Mouse (Mus musculus) ES-Bruce4 (cell line): Measurements from ENCODE around the gene Mrps16. TPM values are rescaled to one million over a fixed set of nuclear protein-coding genes. Genes with fewer than 3 reads are reported as not detected.
A peak's percentile ranks its signal among the peaks of the same experiment; 100 is the strongest.

Experiments
- H3K27ac ChIP-seq: 2 replicates; pipeline ENCODE4 v1.5.1; 2012; ENCODE audit warnings: low read length, inconsistent platforms; ENCODE audit not compliant: insufficient read depth
- H3K27me3 ChIP-seq: 2 replicates; pipeline ENCODE4 v1.6.1; 2012; ENCODE audit warnings: mild to moderate bottlenecking, low read length, inconsistent platforms; ENCODE audit not compliant: control insufficient read depth, poor library complexity, insufficient read depth, severe bottlenecking
- H3K36me3 ChIP-seq: 2 replicates; pipeline ENCODE4 v1.6.1; 2012; ENCODE audit warnings: inconsistent platforms, mild to moderate bottlenecking, low read length, moderate library complexity; ENCODE audit not compliant: control insufficient read depth, poor library complexity, insufficient read depth, severe bottlenecking
- H3K4me1 ChIP-seq: one replicate; pipeline ENCODE4 v1.8.1; 2011; ENCODE audit warnings: low read length; ENCODE audit not compliant: control insufficient read depth, insufficient read depth
- H3K4me3 ChIP-seq: 2 replicates; pipeline ENCODE4 v1.5.1; 2011; ENCODE audit warnings: low read depth, mild to moderate bottlenecking, low read length
- H3K9ac ChIP-seq: 2 replicates; pipeline ENCODE4 v1.6.1; 2012; ENCODE audit warnings: low read depth, mild to moderate bottlenecking, inconsistent platforms; ENCODE audit not compliant: poor library complexity, severe bottlenecking
- H3K9me3 ChIP-seq: replicated peaks from 2 replicates; pipeline ENCODE4 v1.6.1; 2012; ENCODE audit warnings: mild to moderate bottlenecking, low read length, inconsistent platforms; ENCODE audit not compliant: control insufficient read depth, poor library complexity, insufficient read depth, severe bottlenecking
- CTCF ChIP-seq: IDR thresholded peaks from one replicate; pipeline ENCODE4 v1.8.1; 2011; ENCODE audit warnings: low read depth, low read length
- EP300 ChIP-seq: IDR thresholded peaks from 2 replicates; pipeline ENCODE4 v1.6.1; 2011; ENCODE audit warnings: low read depth, low read length; ENCODE audit not compliant: insufficient read depth
- POLR2A ChIP-seq: IDR thresholded peaks from one replicate; pipeline ENCODE4 v1.8.1; 2011; ENCODE audit warnings: low read length; ENCODE audit not compliant: insufficient read depth
- polyA plus RNA-seq: library from polyadenylated mRNA; stranded (reverse); fragments of >200 nt; gene quantifications from 2 replicates; pipeline ENCODE4 v1.2.4, GENCODE M21; 2011; ENCODE audit warnings: low read depth; ENCODE audit not compliant: missing spikeins, insufficient read depth, insufficient read length

Gene Mrps16
- polyA plus RNA-seq: 55.7 and 69.6 TPM in 2 replicates

GRCm38 (mm10) chr14:20393205-20393913, at the start of gene Mrps16:
Gene Mrps16, minus strand, starts transcription at chr14:20393634.
- Histone ChIP-seq H3K36me3 (peaks cover 17% of the 10 kb centered on the region), H3K27ac (peak within 1 kb of the TSS; percentile 71; the same call in 1 of the 2 replicates), H3K27me3 (no peaks in the 10 kb centered on the region), H3K9me3 (no peaks in the 10 kb centered on the region), H3K9ac (peak within 1 kb of the TSS; percentile 68), H3K4me3 (peak within 1 kb of the TSS; percentile 94), H3K4me1 (peaks cover 2% of the 10 kb centered on the region)
- TF ChIP-seq POLR2A: peak; percentile 27
- TF ChIP-seq EP300: no peak
- peak; percentile 79 for TF ChIP-seq CTCF

GRCm38 (mm10) chr14:20442252-20442651, 48.8 kb upstream of the Mrps16 start:
- TF ChIP-seq POLR2A (no peak), EP300 (no peak), CTCF (no peak)
- no peak overlapping the region for H3K27ac ChIP-seq
- H3K36me3 ChIP-seq: no peaks in the 10 kb centered on the region
- no peak overlapping the region for H3K4me3 ChIP-seq
- no peak overlapping the region for H3K9ac ChIP-seq
- no peaks in the 10 kb centered on the region for H3K4me1 ChIP-seq
- H3K27me3 ChIP-seq: no peaks in the 10 kb centered on the region
- H3K9me3 ChIP-seq: no peaks in the 10 kb centered on the region

GRCm38 (mm10) chr14:20436976-20437375, 43.5 kb upstream of the Mrps16 start:
- H3K9ac ChIP-seq: no peak overlapping the region
- no peak overlapping the region for H3K27ac ChIP-seq
- H3K4me1 ChIP-seq: no peaks in the 10 kb centered on the region
- TF ChIP-seq EP300 (no peak), POLR2A (no peak), CTCF (no peak)
- H3K36me3 ChIP-seq: no peaks in the 10 kb centered on the region
- H3K27me3 ChIP-seq: no peaks in the 10 kb centered on the region
- no peak overlapping the region for H3K4me3 ChIP-seq
- no peaks in the 10 kb centered on the region for H3K9me3 ChIP-seq

GRCm38 (mm10) chr14:20432420-20432819, 39.0 kb upstream of the Mrps16 start:
- H3K4me3 ChIP-seq: no peak overlapping the region
- no peaks in the 10 kb centered on the region for H3K9me3 ChIP-seq
- H3K4me1 ChIP-seq: no peaks in the 10 kb centered on the region
- no peaks in the 10 kb centered on the region for H3K27me3 ChIP-seq
- H3K36me3 ChIP-seq: no peaks in the 10 kb centered on the region
- H3K9ac ChIP-seq: no peak overlapping the region
- no peak for TF ChIP-seq CTCF
- no peak for TF ChIP-seq POLR2A
- TF ChIP-seq EP300: no peak
- H3K27ac ChIP-seq: no peak overlapping the region

GRCm38 (mm10) chr14:20431726-20432125, 38.3 kb upstream of the Mrps16 start:
- no peaks in the 10 kb centered on the region for H3K4me1 ChIP-seq
- H3K9ac ChIP-seq: no peak overlapping the region
- TF ChIP-seq EP300: no peak
- no peak for TF ChIP-seq CTCF
- no peak for TF ChIP-seq POLR2A
- H3K27ac ChIP-seq: no peak overlapping the region
- H3K9me3 ChIP-seq: no peaks in the 10 kb centered on the region
- H3K4me3 ChIP-seq: no peak overlapping the region
- H3K27me3 ChIP-seq: no peaks in the 10 kb centered on the region
- H3K36me3 ChIP-seq: no peaks in the 10 kb centered on the region

GRCm38 (mm10) chr14:20429833-20430232, 36.4 kb upstream of the Mrps16 start:
- Histone ChIP-seq H3K9me3 (no peaks in the 10 kb centered on the region), H3K27me3 (no peaks in the 10 kb centered on the region), H3K4me3 (no peak overlapping the region), H3K4me1 (no peaks in the 10 kb centered on the region), H3K27ac (no peak overlapping the region), H3K36me3 (no peaks in the 10 kb centered on the region), H3K9ac (no peak overlapping the region)
- TF ChIP-seq CTCF: no peak
- no peak for TF ChIP-seq POLR2A
